Mouse (Mus musculus) MEL (cell line): ENCODE measurements at regions not wholly inside any gene's neighbourhood (a gene's known extent, or its start where the extent isn't known, plus 50 kb on each side); places are given as distances from the start of the nearest gene placed in this dataset.

Source experiments
- CHD2 ChIP-seq: IDR thresholded peaks from 2 replicates; pipeline ENCODE4 v1.6.1; 2011; ENCODE audit warnings: low read length, improper control_type of control experiment
- CTCF ChIP-seq, 3 experiments: IDR thresholded peaks in 2 of 3; conservative IDR thresholded peaks in 1 of 3; 2 replicates each; pipeline ENCODE4 v1.5.1; 2011 to 2012; ENCODE audit warnings: low read length in 3 of 3, low read depth in 2 of 3, mild to moderate bottlenecking in 2 of 3, improper control_type of control experiment in 1 of 3, inconsistent platforms in 1 of 3, mixed read lengths in 1 of 3, moderate library complexity in 1 of 3; ENCODE audit not compliant: control insufficient read depth in 1 of 3, insufficient read depth in 1 of 3, poor library complexity in 1 of 3, severe bottlenecking in 1 of 3
- EP300 ChIP-seq, 2 experiments: IDR thresholded peaks; 2 replicates each; pipeline ENCODE4 v1.6.1; 2011; ENCODE audit warnings: improper control_type of control experiment in 2 of 2, low read length in 2 of 2, low read depth in 1 of 2, mild to moderate bottlenecking in 1 of 2
- GATA1 ChIP-seq: IDR thresholded peaks from 2 replicates; pipeline ENCODE4 v1.6.1; 2011; ENCODE audit warnings: low read depth, low read length, improper control_type of control experiment
- HCFC1 ChIP-seq: IDR thresholded peaks from 2 replicates; pipeline ENCODE4 v1.6.1; 2012; ENCODE audit warnings: low read depth, mild to moderate bottlenecking, inconsistent platforms, low read length, improper control_type of control experiment, moderate library complexity
- JUND ChIP-seq: IDR thresholded peaks from 2 replicates; pipeline ENCODE4 v1.6.1; 2011; ENCODE audit warnings: low read depth, mild to moderate bottlenecking, improper control_type of control experiment, low read length
- MAZ ChIP-seq: IDR thresholded peaks from 2 replicates; pipeline ENCODE4 v1.6.1; 2012; ENCODE audit warnings: low read depth, mild to moderate bottlenecking, inconsistent platforms, low read length, improper control_type of control experiment
- POLR2A ChIP-seq, 2 experiments: IDR thresholded peaks; 2 replicates each; pipeline ENCODE4 v1.6.1; 2011 to 2012; ENCODE audit warnings: low read length in 2 of 2, mild to moderate bottlenecking in 2 of 2, control low read depth in 1 of 2, improper control_type of control experiment in 1 of 2, low read depth in 1 of 2, moderate library complexity in 1 of 2; ENCODE audit not compliant: control insufficient read depth in 1 of 2, insufficient read depth in 1 of 2, poor library complexity in 1 of 2
- TAL1 ChIP-seq: IDR thresholded peaks from 2 replicates; pipeline ENCODE4 v1.6.1; 2012; ENCODE audit warnings: mild to moderate bottlenecking, inconsistent platforms, low read length, moderate library complexity, mixed read lengths
- USF1 ChIP-seq: IDR thresholded peaks from 2 replicates; pipeline ENCODE4 v1.6.1; 2014; ENCODE audit warnings: low read depth, mild to moderate bottlenecking, inconsistent platforms, low read length, improper control_type of control experiment, moderate library complexity
- ZC3H11A ChIP-seq: IDR thresholded peaks from 2 replicates; pipeline ENCODE4 v1.6.1; 2012; ENCODE audit warnings: low read depth, mild to moderate bottlenecking, inconsistent platforms, low read length, improper control_type of control experiment

GRCm38 (mm10) chr3:70138488-70138887 is 131.1 kb downstream of the Otol1 start:
- no peak for TF ChIP-seq POLR2A (IDR thresholded peaks at IDR 0.05; ENCODE audit: control insufficient read depth in 1 of 2, insufficient read depth in 1 of 2, low read depth in 1 of 2, low read length in 2 of 2, poor library complexity in 1 of 2)
- no peak for TF ChIP-seq JUND
- no peak for TF ChIP-seq CHD2
- TF ChIP-seq EP300 (IDR thresholded peaks at IDR 0.05; ENCODE audit: low read depth in 1 of 2, low read length in 2 of 2) = no peak
- TF ChIP-seq GATA1 = no peak
- TF ChIP-seq HCFC1 = no peak
- no peak for TF ChIP-seq CTCF (IDR thresholded peaks at IDR 0.05 in 2 of 3, conservative IDR thresholded peaks at IDR 0.05 in 1 of 3; ENCODE audit: control insufficient read depth in 1 of 3, insufficient read depth in 1 of 3, low read depth in 2 of 3, low read length in 3 of 3, poor library complexity in 1 of 3, severe bottlenecking in 1 of 3)
- TF ChIP-seq TAL1 = no peak
- TF ChIP-seq ZC3H11A = no peak
- no peak for TF ChIP-seq MAZ
- TF ChIP-seq USF1 = no peak
